Mouse (Mus musculus) neutrophil, adult 5-6 weeks (primary cell): Measurements from ENCODE around the gene Pou2f1. TPM values are rescaled to one million over a fixed set of nuclear protein-coding genes. Genes with fewer than 3 reads are reported as not detected.
"Not testable (repeated sequence)": the region's sequence is repeated elsewhere in the genome, so short reads cannot be mapped to it uniquely, and the experiment has no call there.

ENCODE experiments used
- ATAC-seq: fragments of 151-379, 151-347 bp; 2 replicates; pipeline ENCODE4 v1.8.0; 2017; ENCODE audit warnings: mild to moderate bottlenecking, moderate TSS enrichment; ENCODE audit not compliant: insufficient number of reproducible peaks, poor library complexity, low FRiP score, severe bottlenecking; ENCODE audit errors: extremely low read depth
- total RNA-seq: library from RNA; stranded (forward); fragments of 200-1000 nt; gene quantifications from 2 replicates; pipeline ENCODE4 v1.2.3, GENCODE M21; 2017

Gene Pou2f1
- total RNA-seq, 1 experiment from 2014 or later = 50.4 TPM

DNA sequence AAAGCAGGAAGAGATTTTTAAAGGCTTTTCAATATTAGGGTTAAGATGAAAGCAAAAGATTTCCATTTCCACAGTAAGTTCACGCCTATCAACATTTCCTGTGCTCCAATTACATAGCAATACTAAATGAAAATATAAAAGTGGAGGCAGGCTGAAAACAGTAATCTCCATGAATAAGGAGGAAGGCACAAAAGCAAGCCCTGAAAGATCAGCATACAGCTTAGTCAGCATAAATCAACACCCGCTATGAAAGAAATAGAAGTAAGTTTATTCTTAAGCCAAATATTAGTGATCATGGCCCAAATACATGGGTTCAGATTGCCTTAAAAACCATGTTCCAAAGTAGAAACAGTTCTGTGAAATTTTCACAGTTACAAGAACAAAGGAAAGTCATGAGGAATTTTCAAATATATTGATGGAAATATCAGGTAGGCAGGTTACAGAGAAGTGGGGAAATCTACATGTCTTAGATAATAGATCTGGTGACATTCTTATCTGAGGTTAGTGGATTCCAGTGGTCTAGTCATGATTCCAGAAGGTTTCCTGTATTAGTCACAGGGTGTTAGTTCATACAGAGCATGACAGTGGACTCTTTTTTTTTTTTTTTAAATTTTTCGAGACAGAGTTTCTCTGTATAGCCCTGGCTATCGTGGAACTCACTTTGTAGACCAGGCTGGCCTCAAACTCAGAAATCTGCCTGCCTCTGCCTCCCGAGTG lies 6.3 kb upstream of the Pou2f1 start:
- ATAC-seq = no peak

DNA sequence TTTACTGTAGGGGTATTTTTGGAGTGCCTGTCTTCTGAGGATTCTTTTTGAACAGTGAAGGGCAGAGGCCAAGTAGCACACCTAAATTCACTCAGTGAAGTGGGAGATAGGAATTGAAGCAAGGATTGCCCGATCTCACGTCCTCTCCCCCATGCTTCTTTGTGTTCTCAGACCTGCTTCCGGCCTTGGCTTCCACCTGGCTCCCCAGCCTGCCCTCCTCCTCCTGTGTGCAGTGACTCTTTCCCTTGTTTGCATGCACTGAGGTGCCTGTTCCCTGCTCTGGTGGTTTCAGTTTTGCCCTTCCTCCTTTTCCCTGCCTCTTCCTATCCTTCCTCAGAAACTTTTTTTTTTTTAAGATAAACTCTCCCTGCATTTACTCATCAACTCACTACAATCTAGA lies 4.5 kb upstream of the Pou2f1 start:
- no peak for ATAC-seq

DNA sequence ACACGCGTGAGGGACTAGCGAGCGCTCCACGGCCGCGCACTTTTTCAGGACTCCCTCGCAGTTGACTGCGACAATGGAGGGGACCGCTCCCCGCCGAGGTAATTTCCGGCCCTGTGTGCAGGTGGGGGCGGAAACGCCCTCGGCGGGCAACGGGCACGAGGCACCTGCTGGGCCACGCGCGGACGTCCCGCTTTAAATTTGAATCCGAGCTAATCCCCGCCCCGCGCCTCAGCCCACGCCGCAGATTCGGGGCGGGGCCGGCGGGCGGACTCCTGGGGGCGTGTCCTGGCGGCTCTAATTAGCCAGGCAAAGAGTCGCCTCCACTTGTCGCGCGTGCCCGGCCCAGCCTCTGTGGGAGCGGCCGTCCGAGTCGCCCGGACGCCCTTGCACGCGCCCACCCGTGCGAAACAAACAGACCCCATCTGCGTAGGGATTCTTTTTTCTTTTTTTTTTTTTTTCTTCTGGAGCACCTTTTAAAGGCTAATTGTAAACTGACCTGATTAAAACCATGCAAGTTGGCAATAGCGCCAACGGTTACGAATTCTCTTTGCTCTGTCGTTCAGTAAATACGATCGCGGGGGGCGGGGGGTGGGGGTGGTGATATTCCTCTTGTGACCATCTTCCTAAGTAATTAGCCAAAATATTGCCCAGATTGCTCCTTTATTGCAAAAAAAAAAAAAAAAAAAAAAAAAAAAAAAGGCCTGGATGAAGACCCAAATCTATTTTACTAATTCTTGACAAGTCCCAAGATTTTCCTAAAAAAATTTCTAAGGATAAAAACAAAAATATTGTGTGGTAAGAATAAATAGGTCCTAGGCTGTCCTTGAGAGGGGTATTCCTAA lies 924 bp upstream of the Pou2f1 start:
- ATAC-seq = peak; percentile 63

DNA sequence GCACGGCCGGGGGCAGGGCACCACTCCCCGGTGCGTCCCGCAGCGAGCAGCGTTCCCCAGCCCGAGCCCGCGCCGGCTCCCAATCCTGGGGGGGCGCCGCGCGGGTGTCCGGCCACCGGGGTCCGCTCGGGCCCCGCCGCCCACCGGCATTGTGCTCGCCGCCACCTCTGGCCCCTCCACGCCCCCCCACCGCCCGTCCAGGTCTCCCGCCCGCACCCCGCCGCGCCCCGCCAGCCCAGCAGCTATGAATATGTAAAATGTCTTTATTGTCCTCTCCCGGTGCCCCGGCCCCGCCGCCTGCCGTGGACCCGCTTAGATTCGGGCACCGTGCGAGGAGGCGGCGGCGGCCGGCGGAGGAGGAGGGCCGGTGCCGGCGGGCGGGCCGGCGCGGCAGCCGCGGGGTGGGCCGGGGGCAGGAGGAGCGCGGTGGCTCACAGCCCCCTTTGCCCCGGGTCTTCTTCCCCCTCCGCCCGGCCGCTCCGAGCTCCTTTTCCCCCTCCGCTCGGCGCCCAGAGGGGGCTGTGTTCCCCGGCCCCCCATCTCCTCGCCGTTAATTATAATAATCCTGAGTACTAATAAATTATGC lies 481 bp downstream of the Pou2f1 start:
- ATAC-seq = no peak

DNA sequence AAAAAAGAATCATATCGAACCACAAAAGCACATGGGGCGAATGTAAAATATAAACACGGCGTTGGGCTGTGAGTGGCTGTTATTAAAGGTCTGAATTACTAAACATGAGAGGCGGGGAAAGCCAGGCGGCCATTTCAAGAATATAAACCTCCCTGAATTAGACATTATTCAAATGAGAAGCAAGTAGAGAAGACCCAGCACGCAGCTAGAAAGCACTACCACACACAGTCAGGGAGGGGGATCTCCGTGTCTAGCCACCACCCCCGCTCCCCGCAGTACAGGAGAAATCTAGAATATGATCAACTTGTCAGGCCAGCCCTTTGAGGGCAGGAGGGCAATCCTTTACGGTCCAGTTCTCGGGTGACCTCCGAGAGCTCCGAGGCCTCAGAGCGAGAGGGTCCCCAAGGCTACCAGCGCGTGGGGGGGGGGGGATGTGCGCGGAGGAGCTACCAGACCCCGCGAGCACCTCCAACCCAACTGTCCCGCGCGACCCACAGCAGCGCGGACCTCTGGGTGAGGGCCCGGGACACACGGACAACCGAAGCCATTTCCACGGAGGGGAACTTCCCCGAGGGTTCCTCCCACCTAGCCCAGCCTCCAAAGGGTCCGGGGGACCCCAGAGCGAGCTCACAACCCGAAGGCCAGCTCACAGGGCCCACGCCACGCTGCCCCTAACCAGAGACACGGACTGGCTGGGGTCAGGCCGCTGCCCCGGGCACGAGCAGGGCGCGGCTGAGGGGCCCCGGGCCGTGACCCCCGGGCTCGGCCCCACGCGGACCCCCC lies 1.2 kb downstream of the Pou2f1 start:
- ATAC-seq = peak; percentile 35

DNA sequence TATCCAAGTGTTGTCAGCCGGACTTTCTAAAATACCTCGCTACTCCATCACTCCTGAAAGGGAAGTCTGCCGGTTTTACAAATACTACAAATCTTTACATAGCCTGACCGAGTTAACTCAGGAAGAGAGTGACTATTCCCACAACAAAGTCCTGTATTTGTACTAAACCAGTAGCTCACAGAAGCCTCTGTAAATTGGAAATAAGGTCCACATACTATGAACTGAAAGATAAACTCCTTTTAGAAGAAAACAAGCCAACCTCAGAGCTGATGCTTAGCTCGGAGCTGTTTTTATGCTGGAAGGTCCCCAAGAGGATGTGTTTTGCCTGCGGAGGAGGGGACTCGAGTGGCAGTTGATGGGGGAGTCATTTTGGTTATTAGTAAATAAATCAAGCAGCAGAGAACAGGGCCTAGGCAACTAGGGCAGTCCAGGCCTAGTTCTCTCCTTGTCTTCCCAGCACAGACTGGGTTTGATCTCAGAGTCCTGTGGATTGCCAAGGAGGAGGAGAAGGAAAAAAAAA lies 1.8 kb downstream of the Pou2f1 start:
- ATAC-seq = no peak

DNA sequence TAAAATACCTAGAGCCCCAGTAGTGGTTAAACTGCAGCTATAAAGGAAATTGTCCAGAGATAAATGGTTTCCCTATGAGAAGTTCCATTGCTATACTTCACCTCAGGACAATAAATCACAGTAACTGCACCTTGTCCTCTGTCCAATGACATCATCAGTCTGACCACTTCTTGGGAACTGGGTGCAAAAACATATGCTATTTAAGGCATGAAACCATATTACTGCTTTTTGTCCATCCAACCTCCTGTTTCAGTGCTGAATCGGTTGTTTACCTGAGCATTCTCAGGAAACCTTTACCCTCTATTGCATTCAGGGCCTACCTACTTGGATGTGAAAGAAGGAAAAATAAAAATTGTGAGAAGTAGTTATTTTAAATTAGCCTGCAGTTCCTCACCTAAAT lies 2.8 kb downstream of the Pou2f1 start:
- no peak for ATAC-seq

DNA sequence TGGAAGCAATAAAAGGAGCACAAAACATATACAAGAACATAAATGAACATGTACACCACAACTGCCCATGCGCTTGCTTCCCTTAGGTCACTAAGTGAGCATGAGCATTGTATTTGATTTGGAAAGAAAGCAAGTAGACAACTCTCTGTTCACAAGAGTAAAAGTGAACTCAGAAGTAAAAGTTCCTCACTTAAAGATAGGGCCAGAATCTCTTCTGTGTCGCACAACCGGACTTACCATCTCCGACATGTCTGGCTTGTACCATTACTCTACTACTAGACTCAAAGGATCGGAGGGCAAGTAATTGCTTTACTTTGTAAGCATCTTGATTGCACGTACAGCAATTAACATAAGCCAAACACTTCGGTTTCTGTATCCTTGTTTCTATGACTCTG lies 6.8 kb downstream of the Pou2f1 start:
- no peak for ATAC-seq

DNA sequence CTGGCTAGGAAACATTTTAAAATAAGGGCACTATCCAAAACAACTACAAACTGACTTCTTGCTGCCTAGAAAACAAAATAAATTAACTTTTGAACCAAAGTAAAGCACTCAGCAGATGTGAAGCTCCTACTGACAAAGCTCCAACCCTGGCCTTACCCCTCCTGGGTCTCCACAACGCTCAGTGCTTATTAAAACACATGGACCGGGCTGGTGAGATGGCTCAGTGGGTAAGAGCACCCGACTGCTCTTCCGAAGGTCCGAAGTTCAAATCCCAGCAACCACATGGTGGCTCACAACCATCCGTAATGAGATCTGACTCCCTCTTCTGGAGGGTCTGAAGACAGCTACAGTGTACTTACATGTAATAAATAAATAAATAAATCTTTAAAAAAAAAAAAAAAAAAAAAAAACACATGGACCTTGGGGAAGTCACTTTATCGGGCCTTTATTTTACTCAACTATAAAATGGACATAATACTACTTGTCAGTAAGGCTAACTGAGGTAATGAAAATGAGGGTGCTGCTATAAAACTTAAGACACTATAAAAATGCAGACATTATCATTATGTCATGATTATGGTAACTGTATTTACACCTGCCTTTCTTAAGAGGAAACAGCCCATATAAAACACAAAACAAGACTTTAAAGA lies 7.3 kb downstream of the Pou2f1 start:
- not testable (repeated sequence) for ATAC-seq

DNA sequence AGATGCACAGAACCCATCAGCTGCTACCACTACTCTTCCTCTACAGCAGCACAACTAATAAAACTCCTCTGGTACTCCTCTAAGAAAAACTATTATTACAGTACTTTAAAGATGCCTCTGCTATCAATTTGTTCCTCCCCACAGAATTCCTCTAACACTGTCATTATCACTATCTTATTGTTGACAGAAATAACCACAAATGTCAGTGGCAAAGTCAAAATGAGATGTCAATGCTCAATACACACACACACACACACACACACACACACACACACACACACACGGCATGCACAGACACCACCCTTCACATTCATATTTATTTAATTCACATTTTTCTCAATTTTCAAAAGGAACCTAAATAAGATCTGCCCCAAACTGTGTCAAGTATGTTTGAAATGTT lies 8.2 kb downstream of the Pou2f1 start:
- ATAC-seq = no peak

DNA sequence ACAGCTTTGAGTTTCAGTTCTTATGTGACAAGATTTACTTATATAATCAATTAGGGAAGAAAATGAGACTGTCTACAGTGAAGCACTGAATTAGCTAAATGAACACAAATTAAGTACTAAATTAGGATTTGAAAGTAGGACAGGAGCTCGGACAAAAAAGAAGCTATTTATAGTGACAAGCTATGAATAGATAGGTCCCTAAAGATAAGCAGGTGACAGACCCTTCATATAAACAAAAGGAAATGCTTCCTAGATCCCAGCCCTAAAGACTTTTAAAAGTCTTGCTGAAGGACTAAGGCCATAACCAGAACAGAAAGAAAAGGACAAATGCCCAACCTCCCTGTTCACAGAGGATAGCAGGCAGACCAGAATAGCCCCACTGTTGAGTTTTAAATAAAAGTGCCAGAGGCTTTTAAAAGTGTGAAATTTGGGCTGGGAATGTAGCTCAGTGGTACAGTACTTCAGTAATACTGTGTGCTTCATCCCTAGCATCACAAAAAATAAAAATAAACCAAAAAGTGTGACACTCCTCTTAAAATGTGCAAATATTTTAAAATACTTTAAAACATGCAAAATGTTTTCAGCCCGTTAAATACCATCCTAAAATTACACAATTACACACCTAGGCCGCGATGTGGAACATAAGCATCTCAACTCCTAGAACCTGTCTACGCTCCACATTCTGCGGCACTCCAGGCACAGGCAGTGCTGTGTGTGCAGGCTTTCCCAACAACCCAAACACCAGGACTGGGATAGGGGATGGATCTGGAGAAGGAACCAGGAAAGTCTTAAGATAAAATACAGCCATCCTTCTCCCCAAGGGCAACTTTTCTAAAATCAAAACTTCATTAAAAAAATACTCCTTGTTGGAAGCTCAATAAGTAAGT lies 9.0 kb downstream of the Pou2f1 start:
- ATAC-seq = no peak

DNA sequence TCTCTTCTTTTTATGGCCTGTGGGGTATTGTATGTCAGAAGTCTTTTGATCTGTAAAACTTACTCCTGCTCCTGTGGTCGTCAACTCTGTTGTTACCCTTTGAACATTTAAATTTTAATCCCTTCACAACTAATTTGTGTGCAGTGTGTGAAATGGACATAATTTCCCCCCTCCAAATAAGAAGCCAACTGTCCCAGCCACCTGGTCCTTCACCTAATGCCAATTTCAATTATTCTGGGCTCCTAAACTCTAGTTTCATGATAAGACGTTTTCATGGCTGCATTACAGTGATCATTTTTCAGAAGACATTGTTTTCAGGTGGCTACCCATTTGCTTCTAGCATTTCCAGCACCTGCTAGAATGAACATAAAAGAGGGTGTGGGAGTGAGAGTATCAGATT lies 13.9 kb downstream of the Pou2f1 start:
- no peak for ATAC-seq

DNA sequence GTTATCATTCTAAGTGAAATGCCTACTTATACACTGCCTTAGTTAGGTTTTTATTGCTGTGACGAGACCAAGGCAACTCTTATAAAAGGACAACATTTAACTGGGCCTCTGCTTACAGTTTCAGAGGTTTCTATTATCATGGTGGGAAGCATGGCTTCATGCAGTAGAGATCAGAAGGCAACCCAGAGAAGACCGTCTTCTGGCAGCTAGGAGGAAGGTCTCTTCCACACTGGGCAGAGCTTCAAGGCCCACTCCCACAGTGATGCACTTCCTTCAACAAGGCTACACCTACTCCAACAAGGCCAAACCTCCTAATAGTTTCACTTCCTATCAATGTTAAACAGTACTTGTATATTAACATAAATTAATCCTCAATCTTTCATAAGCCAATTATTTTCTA lies 14.4 kb downstream of the Pou2f1 start:
- ATAC-seq = 0 out of 2 replicates have a peak, but pooled peaks have one; percentile 13

DNA sequence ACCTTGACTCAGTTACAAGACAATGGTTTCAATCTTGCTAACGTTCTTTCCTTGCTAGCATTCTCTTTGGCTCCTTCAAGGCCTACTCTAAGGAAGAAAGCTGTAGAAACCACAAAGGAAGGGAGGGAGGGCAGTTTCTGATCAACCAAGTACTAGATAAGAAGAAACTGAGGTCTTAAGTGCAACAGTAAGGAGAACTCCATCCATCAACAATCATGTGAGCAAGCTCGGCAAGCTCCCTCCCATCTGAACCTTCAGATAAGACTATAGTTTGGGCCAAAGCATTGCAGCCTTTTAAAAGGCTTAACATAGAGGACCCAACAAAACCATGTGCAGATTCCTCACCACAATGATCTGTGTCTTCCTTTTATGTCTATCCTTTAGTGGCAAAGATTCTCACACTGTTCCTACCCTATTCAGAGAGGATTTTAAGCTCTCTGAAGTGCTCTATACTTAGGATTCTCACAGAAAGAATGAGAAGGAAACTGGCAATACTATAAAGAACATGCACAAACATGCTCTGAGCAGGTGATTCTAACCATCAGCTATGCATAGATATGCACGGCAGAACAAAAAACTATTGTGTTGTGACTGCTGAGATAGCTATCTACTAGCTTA lies 16.6 kb downstream of the Pou2f1 start:
- ATAC-seq = no peak

DNA sequence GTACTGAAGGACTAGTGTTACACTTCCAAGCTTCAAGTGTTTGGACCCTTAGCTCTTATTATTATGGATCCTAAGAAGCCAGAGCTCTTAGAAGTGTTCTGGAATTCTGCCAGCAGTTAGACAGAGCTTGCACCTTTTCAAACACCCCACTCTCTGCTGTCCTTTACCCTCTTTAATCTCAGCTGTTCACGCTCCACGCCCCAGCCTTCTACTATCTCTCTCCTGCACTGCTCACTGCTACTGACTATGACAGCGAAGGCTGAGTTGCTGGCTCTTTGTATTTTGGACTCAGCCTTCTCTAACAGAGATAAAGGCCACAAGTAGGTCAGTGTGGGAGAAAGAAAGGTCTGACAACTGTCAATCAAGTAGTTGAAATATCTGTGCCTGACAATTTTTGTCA lies 17.3 kb downstream of the Pou2f1 start:
- ATAC-seq = no peak

DNA sequence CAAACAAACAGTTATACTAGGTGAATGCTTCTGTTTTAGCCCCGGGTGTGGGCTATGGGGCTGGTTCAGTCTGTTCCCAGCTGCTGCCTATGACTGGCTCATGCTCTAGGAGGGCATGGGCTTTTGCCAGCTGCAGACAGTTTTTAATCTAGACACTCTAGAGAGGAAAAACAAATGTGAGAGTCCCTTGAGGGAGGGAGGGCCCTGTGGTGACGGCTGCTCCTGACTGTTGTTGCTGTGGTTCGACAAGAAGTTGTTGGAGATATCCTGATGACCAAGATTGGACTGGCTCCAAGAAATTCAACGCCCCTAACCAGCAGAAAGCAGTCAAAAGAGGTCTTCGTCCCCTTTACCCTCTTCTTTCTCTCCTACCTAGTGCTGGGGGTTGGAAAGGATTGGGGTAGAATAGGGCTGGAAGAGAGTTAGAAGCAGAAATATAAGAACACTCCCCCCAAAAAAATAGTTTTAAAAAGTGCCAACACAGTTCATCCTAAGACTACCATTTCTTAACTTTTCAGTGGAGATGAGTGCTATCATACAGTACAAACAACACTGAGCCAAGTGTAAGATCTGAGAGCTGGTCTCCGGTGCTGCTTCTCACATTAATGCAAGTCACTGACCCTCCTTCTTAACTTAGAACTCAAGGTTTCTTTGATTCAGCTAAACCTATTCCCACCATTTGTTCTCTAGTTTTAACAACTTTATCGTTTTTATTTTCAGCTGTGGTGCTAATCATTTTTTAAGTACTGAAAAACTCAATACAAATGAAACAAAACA lies 25.6 kb downstream of the Pou2f1 start:
- ATAC-seq = no peak
